Mouse (Mus musculus): ENCODE measurements around the gene Polr2j.
"Not testable (repeated sequence)": the region's sequence is repeated elsewhere in the genome, so short reads cannot be mapped to it uniquely, and the experiment has no call there.

Polr2j gene

DNA sequence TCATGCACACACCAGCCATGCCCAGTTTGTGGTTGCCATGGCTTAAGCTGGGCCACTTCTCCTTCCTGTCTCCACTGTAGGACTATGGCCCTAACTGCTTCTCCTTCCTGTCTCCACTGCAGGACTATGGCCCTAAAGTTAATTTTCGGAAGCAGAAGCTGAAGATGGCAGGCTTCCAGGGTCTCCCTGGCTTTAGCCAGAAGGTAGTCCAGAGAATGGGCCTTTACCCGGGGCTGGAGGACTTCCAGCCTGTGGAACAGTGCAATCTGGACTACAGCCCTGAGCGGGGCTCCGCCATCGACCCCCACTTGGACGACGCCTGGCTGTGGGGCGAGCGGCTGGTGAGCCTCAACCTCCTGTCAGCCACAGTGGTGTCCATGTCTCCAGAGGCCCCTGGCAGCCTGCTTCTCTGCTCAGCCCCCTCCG, 23.6 kb downstream of the Polr2j start:
- POLR2A ChIA-PET = interaction anchor here in 2 of 4 experiments (0.5 to 1.5 kb wide), 4 partner anchors 12 to 132 kb away, joined by 3 to 5 read pairs (median 4); partner anchors contain the start of gene Orai2 (in 1 of the 2)
- CTCF ChIA-PET = interaction anchor here in 3 of 4 experiments (0.6 to 1.1 kb wide), 5 partner anchors 24 to 326 kb away, joined by 3 to 4 read pairs (median 3); no protein-coding TSS in a partner anchor

DNA sequence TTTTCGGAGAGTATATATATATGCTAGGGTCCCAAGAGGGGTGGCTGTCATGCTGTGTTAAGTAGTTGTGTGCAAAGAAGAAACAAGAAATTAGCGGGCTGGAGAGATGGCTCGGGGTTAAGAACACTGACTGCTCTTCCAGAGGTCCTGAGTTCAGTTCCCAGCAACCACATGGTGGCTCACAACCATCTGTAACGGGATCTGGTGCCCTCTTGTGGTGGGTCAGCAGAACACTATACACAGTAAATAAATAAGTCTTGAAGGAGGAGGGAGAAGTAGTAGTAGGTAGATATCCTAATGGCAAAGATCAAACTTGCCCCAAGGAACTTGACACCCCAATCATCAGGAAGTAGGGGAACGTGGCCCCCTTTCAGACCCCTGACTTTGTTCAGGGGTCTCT, 26.3 kb downstream of the Polr2j start:
- ChIA-PET POLR2A (interaction anchor here in 1 of 4 experiments (0.8 to 1.3 kb wide), 2 partner anchors 26 to 40 kb away, joined by 3 read pairs; no protein-coding TSS in a partner anchor), CTCF (no interaction called here)

DNA sequence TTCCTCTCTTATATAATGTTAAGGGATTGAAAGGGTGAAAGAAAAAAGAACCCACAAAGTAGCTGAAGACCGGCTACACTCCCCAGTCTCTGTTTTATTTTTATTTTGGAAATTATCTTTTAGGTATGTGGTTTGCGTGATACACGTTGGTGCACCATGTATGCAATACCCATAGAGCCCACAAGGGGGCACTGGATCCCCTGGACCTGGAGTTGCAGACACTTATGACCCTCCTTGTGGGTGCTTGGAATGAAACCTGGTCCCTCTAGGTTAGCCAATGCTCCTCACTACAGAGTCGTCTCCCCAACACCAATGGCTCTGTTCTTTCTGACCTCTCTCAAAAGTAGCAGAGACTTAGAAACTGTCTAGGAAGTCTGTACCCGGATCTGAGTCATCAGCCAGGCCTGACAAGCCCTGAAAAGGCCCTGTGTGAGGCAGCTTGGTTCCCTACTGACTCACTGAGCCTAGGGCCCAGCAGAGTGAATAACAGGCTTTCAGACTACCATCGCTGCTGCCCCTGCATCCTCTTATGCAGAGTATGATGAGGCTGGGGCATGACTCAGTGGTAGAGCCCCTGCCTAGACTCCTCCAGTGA, 26.8 kb downstream of the Polr2j start:
- CTCF ChIA-PET = interaction anchor here in 1 of 4 experiments (0.9 kb wide), 1 partner anchor 110 kb away, joined by 3 read pairs; no protein-coding TSS in a partner anchor
- POLR2A ChIA-PET = interaction anchor here in 1 of 4 experiments (0.8 kb wide), 1 partner anchor 26 kb away, joined by 3 read pairs; no protein-coding TSS in a partner anchor

DNA sequence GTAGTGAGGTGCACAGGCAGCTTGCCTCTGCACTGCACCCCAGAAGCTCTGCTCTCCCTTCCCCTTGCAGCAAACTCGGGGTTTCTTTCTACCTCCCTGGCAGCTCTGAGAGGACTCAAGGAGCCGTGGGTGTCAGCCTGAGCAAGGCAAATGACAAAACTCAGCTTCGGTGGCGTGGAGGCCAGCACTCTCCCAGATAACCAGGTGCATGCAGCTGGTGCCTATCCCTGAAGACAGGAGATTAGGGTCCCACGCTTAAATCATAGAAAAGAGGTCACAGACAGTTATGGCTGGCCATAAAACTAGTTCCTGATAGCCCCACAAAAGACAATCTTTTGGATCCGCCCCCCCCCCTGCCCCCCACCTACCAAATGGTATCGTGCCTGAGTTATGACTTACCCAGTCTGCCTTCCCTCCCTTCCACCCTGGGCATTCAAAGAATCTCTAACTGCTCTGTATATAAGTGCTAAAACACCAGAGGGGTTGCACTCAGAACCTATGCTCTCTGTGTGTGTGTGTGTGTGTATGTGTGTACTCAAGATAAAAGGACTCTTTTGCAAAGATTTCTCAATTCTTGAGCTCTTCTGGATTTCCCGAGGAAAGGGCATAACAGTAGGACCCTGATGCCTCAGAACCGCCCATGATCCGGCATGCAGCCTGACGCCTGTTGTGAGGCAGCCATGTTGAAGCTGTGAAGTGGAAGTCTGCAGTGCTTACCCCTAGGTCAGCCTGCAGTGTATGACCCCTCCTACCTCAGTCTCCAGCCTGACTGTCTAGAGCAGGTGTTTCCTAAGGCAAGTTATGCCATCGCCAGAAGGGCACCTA, 28.4 kb downstream of the Polr2j start:
- POLR2A ChIA-PET = interaction anchor here in 2 of 4 experiments (0.5 to 0.9 kb wide), 3 partner anchors 23 to 39 kb away, joined by 3 to 6 read pairs (median 3); no protein-coding TSS in a partner anchor

DNA sequence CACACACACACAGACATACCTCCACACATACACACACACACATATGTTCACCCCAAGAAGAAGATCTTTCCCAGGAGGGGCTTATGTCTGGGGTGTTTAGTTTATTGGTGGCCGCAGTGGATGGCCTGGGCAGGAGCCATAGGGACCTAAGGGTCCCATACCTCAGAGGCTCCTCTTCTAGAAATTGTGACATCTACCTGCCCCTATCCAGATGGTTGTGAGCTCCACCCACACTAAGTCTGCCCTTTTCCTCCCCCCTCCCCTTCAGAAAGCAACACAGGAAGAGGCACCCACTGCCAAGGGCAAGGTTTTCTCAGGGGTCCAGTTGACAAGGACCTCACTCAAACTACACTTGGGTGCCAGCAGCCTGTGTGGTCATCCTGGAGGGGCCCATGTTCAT, 30.5 kb downstream of the Polr2j start:
- CTCF ChIA-PET = interaction anchor here in 1 of 4 experiments (0.6 to 1.4 kb wide), 3 partner anchors 33 to 165 kb away, joined by 3 to 5 read pairs (median 3); no protein-coding TSS in a partner anchor
- POLR2A ChIA-PET = interaction anchor here in 1 of 4 experiments (1.0 kb wide), 1 partner anchor 59 kb away, joined by 3 read pairs; no protein-coding TSS in a partner anchor

More for the DNA sequence above, 28.4 kb downstream of the Polr2j start:
- CTCF ChIA-PET = interaction anchor here in 2 of 4 experiments (0.6 to 0.8 kb wide), 2 partner anchors 23 to 440 kb away, joined by 3 to 5 read pairs; no protein-coding TSS in a partner anchor

DNA sequence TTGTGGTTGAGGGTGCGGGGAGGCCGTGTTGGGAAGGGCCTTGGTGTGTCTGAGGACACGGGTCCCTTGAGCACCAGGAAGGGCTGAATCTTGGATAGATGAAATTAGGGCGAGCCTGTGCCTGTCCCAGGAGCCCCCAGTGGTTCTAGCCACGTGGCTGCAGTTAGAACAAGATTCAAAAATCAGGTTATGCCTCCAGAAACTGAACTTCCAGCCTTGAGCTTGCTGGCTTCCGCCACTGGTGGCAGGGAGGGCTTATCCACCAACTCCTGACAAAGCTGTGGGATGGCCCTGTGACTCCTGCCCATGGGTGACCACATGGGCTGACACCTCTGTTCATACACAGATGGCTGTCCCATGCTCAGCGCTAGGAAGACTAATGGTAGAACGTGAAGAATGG, 31.3 kb downstream of the Polr2j start:
- CTCF ChIA-PET = interaction anchor here in 1 of 4 experiments (0.6 to 1.4 kb wide), 2 partner anchors 39 to 172 kb away, joined by 3 to 5 read pairs; no protein-coding TSS in a partner anchor
- POLR2A ChIA-PET = interaction anchor here in 1 of 4 experiments (0.6 kb wide), 1 partner anchor 82 kb away, joined by 4 read pairs; no protein-coding TSS in a partner anchor

DNA sequence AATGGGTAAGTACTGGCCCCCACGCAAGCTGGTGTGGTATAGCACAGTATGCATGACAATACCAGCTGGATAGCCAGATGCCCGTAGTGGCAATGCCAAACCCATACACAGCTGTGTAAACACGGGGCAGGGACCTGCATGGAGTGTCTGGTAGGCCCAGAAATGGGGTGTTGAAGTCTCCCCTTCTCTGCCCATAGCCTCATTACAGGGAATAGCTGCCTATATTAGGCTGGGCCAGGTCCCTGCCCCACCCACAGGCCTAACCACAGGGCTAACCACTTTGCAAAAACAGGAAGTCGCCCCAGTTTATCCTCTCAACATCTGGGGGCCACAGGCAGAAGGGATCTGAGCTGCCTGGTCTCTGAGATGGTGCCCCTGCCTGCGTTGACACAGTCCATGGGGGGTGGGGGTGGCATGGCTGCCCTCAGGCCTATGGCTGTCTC, 32.7 kb downstream of the Polr2j start:
- POLR2A ChIA-PET = interaction anchor here in 2 of 4 experiments (0.6 kb wide), 2 partner anchors 50 to 298 kb away, joined by 3 read pairs; no protein-coding TSS in a partner anchor
- CTCF ChIA-PET = not testable (repeated sequence)

DNA sequence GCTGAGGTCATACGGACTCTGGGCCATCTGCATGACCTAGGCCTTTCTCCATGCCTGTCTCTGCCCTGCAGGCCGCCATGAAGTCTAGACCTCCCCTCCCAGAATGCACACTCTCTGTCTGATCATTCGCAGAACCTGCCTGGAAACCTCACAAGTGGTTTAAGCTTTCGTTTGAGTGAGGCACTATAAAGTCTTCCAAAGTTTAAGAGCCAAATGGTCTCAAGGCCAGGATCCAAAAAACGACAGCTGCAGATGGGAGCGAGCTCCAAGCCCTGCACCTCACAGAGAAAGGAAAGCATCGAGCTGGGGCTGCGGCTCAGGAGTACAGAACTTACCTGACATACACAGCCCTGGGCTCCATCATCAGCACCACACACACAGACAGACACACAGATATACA, 35.9 kb downstream of the Polr2j start:
- CTCF ChIA-PET = interaction anchor here in 2 of 4 experiments (0.7 to 1.0 kb wide), 5 partner anchors 10 to 100 kb away, joined by 3 to 4 read pairs (median 3); no protein-coding TSS in a partner anchor
- POLR2A ChIA-PET = interaction anchor here in 1 of 4 experiments (1.5 kb wide), 1 partner anchor 27 kb away, joined by 4 read pairs; no protein-coding TSS in a partner anchor

DNA sequence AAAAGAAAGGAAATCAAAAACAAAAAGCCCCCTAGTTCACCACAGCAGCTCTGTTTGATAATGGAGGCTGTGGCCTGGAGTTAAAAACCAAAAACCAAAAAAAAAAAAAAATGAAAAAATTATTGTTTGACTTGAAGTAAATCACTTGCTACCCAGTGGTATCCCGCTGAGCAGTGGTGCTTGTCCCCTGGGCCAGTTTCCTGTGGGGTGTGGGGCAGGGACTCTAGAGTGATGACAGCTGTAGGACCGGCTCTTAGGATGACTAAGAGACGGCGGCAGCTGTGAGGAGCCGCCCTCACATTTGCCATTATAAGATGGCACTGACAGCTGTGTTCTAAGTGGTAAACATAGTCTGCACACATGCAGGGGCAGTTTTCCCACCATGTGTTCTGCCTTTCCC, 39.0 kb downstream of the Polr2j start:
- POLR2A ChIA-PET = no interaction called here
- CTCF ChIA-PET = interaction anchor here in 1 of 4 experiments (0.6 kb wide), 1 partner anchor 161 kb away, joined by 5 read pairs; the partner anchor contains the start of gene Dtx2

DNA sequence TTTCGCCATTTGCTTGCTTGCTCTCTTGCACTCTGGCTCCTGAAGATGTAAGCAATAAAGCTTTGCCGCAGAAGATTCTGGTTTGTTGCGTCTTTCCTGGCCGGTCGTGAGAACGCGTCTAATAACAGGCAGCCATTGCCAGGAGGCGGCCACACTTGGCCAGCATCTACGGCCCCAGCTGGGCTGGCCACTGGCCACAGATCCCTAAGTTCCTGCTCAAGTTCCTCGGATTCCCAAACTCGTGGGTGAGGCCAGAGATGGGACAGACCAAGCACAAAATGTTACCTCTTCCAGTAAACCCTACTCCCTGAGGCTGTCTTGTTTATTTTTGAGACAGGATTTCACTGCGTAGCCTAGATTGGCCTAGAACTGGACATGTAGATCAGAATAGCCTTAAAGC, 43.7 kb downstream of the Polr2j start:
- POLR2A ChIA-PET, CTCF ChIA-PET: not testable (repeated sequence)

DNA sequence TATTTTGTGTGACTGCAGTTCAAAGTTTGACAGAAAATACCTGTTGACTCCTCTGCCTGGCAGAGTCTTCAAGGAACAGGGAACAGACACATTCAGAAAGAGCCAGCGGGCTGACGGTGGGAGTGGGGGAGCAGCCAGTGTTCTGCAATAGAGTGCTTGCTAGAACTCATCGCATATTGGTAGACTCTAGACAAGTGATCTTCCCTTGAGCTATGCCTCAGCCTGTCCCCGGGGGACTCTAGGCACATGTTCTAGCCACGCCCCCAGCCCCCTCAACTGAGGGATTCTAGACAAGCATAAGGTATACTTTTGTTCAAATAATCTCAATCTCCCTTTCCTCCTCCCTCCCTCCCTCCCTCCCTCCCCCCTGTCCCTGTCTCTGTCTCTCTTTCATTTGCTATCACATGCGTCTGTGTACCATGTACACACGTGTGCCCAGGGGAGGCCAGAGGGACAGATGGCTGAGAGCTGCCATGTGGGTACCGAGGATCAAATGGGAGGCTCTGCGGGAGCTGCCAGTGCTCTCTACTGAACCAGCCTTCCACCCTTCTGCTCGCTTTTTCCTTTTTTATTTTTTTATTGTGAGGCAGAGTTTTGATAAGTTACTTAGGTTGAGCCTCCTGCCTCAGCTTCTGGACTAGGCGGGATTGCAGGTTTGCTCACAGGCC, 47.5 kb downstream of the Polr2j start:
- ChIA-PET POLR2A (interaction anchor here in 1 of 4 experiments (0.6 kb wide), 1 partner anchor 545 kb away, joined by 10 read pairs; no protein-coding TSS in a partner anchor), CTCF (interaction anchor here in 2 of 4 experiments (0.8 to 1.7 kb wide), 2 partner anchors 11 to 23 kb away, joined by 4 read pairs; no protein-coding TSS in a partner anchor)

DNA sequence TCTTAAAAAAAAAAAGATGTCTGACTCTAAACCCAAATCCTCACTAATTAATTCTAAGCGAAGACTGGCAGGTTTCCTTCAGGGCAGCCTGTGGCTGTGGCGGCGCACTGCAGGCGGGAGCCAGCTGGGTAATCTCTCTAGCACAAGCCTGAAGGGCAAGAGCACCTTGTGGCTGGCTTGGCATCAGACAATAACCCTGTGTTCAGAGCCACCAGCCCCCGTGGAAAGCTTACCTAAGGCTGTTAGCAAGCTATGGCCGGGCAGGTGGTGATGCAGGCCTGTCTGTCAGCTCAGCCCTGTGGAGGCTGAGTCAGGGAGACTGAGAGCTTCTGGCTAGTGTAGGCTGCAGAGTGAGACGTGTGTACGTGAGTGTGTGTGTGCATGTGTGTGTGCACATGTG, 48.8 kb downstream of the Polr2j start:
- POLR2A ChIA-PET = interaction anchor here in 2 of 4 experiments (1.0 to 1.4 kb wide), 3 partner anchors 34 to 264 kb away, joined by 3 to 4 read pairs (median 3); partner anchors contain the start of gene Prkrip1 (in 1 of the 2)
- CTCF ChIA-PET = interaction anchor here in 2 of 4 experiments (0.6 to 1.2 kb wide), 3 partner anchors 22 to 958 kb away, joined by 3 to 4 read pairs (median 3); no protein-coding TSS in a partner anchor

DNA sequence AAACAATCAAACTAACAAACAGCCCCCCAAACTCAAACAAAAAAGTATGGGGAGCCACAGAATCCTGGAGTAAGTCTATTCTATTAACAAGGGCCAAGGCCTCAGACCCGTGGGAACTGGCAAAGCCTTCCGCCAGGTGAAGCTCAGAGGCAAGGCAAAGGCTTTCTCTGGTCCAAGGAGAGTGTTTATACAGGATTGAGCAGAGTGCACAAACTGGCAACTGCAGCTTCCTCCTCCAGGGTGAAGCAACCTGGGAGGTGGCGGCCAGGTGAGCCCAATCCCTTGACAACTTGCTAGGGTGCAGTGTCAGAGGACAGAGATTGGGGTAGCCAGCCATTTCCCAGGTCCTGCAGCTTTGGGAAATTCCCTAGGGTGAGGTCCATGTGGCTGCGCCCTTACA, 50.9 kb downstream of the Polr2j start:
- POLR2A ChIA-PET = interaction anchor here in 1 of 4 experiments (0.6 to 1.1 kb wide), 3 partner anchors 22 to 108 kb away, joined by 3 to 8 read pairs (median 3); no protein-coding TSS in a partner anchor
- CTCF ChIA-PET = interaction anchor here in 2 of 4 experiments (0.7 to 0.9 kb wide), 3 partner anchors 15 to 205 kb away, joined by 3 to 4 read pairs (median 3); no protein-coding TSS in a partner anchor

DNA sequence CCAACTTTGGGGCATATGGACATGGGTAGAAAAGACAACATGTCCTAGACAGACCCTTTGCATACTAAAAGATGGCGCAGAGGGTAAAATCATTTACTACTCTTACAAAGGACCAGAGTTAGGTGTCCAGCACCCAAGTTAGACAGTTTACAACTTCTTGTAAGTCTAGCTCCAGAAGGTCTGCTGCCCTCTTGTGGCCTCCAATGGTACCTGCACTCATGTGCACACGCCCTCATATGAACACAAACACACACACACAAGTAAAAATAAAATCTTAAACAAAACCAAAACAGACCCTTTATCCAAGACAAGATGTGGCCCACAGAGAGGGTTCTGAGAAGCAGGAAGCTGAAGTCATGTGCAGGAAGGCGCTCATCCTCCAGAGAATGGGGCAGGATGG, 51.6 kb downstream of the Polr2j start:
- CTCF ChIA-PET = interaction anchor here in 3 of 4 experiments (0.5 to 1.0 kb wide), 6 partner anchors 15 to 843 kb away, joined by 3 read pairs; no protein-coding TSS in a partner anchor
- POLR2A ChIA-PET = interaction anchor here in 1 of 4 experiments (0.9 to 2.0 kb wide), 4 partner anchors 12 to 102 kb away, joined by 3 to 8 read pairs (median 3); partner anchors contain the start of gene Prkrip1

DNA sequence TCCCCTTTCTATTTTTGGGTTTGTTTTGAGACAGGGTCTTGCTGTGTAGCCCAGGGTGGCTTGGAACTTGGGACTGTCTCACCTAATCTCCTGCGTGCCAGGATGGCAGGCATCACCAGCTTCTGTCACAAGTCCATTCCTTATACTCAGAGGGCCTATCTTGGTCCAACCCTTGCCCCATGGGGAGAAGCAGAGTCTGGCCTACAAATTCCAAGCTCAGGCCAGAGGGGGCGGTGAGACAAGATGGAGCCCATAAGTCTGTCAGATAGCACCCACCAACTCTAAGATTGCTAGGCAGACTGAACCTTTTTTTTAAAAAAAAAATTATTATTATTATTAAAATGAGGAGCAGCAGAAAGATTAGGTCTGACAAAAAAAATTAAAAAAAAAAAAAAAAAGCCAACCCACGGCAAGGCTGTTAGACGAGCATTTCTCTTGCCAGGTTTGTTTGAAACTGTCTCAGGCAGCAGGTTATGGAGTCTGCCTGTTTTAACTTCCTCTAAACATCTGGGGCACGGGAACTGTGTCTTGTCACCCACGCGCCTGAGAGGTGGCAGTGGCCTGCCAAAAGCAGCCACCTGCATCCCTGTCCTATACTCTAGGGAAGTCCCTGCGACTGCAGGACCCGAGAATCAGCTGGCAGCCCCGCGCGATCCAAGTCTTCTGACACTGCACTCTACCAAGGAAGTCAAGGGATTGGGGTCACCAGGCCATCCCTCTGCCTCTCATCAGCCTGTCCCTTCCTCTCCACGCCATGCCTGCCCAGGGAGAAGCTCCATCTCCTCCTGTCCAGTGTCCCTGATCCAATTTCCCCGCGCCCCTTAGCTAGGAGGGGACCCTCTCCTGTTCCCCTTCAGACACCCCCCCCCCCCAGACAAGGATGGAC, 53.4 kb downstream of the Polr2j start:
- CTCF ChIA-PET = interaction anchor here in 3 of 4 experiments (0.6 to 1.5 kb wide), 11 partner anchors 13 to 759 kb away, joined by 3 to 10 read pairs (median 4); no protein-coding TSS in a partner anchor
- POLR2A ChIA-PET = interaction anchor here in 3 of 4 experiments (0.6 to 2.2 kb wide), 13 partner anchors 10 to 197 kb away, joined by 3 to 8 read pairs (median 4); partner anchors contain the start of gene Prkrip1 (in 1 of the 3)

All from embryonic stem cell, embryonic (primary cell).